Mouse (Mus musculus) heart, postnatal 0 days (tissue): ENCODE results near the gene Mapk8ip1.

Experiments
- CTCF ChIP-seq: IDR thresholded peaks from 2 replicates; pipeline ENCODE4 v1.5.1; 2016; ENCODE audit warnings: antibody characterized with exemption, control low read depth, low read depth
- EP300 ChIP-seq: IDR thresholded peaks from 2 replicates; pipeline ENCODE4 v1.6.1; 2016; ENCODE audit warnings: antibody characterized with exemption, low read depth

DNA sequence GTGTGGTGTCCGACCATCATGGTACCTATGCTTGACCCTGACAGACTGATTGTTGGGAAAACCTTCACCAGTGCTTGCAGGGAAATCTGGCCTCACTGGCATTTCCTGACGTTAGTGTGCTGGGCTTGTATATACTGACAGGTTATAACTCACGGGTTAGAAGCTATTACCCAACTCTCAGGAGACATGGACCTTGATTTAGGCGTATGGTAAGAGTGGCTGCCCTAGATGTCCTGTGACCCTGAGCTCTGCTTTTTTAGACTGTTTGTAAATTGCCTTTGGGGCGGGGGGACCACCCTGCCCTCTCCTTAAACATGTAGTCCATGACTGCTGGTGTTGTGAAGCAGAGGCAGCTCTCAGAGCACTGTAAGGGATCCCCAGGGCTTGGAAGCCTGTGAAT lies 50.4 kb downstream of the Mapk8ip1 start:
- no peak for TF ChIP-seq EP300
- TF ChIP-seq CTCF = no peak
